Mouse (Mus musculus) megakaryocyte, embryonic 14.5 days (primary cell): ENCODE data around the gene Hist1h3b. TPM values are rescaled to one million over a fixed set of nuclear protein-coding genes. Genes with fewer than 3 reads are reported as not detected.
"Not testable (repeated sequence)": the region's sequence is repeated elsewhere in the genome, so short reads cannot be mapped to it uniquely, and the experiment has no call there.

Experiments used
- H3K27me3 ChIP-seq: replicated peaks from 2 replicates; pipeline ENCODE3; 2012; ENCODE audit warnings: inconsistent platforms
- H3K36me3 ChIP-seq: replicated peaks from 2 replicates; pipeline ENCODE3; 2012; ENCODE audit warnings: low read length, inconsistent platforms, mixed read lengths
- H3K4me1 ChIP-seq: 2 replicates; pipeline ENCODE4 v1.6.1; 2012; ENCODE audit warnings: inconsistent platforms
- H3K4me3 ChIP-seq: replicated peaks from 2 replicates; pipeline ENCODE3; 2012; ENCODE audit warnings: moderate library complexity, mild to moderate bottlenecking, inconsistent platforms
- H3K9me3 ChIP-seq: 2 replicates; pipeline ENCODE4 v1.6.1; 2012; ENCODE audit warnings: inconsistent platforms
- FLI1 ChIP-seq: IDR thresholded peaks from 2 replicates; pipeline ENCODE4 v1.6.1; 2012; ENCODE audit warnings: low read length, inconsistent platforms, mixed read lengths
- GATA1 ChIP-seq: IDR thresholded peaks from 3 replicates; pipeline ENCODE4 v1.6.1; 2012; ENCODE audit warnings: mixed read lengths, low read length, inconsistent platforms, borderline replicate concordance
- polyA plus RNA-seq: library from polyadenylated mRNA; stranded (reverse); fragments of >175 nt; gene quantifications from 2 replicates; pipeline ENCODE4 v1.2.3, GENCODE M21; 2012; ENCODE audit warnings: low replicate concordance; ENCODE audit not compliant: insufficient read depth

Hist1h3b gene
- polyA plus RNA-seq: 9.9 and 14.5 TPM in 2 replicates

DNA sequence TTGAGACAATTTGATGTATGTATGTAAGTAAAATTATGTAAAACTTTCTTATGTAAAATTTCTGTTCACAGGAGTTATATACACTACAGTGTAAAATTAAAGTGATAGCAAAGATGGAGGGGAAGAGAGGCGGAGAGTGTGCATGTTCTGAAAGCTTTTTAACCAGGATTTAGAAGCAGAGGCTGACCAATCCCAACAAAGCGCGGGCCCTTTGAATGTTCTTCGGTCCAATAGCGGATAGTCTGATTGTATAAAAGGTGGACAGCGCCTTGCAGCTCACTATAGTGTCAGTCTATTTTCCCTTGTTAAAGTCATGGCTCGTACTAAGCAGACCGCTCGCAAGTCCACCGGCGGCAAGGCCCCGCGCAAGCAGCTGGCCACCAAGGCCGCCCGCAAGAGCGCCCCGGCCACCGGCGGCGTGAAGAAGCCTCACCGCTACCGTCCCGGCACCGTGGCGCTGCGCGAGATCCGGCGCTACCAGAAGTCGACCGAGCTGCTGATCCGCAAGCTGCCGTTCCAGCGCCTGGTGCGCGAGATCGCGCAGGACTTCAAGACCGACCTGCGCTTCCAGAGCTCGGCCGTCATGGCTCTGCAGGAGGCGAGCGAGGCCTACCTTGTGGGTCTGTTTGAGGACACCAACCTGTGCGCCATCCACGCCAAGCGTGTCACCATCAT is at the start of gene Hist1h3b:
Hist1h3b (plus strand) TSS at position 201 of the 675 bp plus-strand sequence.
- not testable (repeated sequence) for H3K27me3 ChIP-seq, H3K36me3 ChIP-seq, H3K9me3 ChIP-seq
- H3K4me3 ChIP-seq: peak within 1 kb of the TSS; percentile 87
- H3K4me1 ChIP-seq: peaks cover 53% of the 10 kb centered on the region

DNA sequence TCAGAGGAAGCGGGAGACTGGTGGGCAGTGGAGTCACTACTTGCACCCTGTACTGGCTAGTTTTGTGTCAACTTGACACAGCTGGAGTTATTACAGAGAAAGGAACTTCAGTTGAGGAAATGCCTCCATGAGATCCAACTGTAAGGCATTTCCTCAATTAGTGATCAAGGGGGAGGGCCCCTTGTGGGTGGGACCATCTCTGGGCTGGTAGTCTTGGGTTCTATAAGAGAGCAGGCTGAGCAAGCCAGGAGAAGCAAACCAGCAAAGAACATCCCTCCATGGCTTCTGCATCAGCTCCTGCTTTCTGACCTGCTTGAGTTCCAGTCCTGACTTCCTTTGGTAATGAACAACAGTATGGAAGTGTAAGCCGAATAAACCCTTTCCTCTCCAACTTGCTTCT is 49.3 kb upstream of the Hist1h3b start:
- H3K4me3 ChIP-seq, H3K9me3 ChIP-seq, H3K36me3 ChIP-seq, H3K27me3 ChIP-seq: not testable (repeated sequence)
- H3K4me1 ChIP-seq: peaks cover 32% of the 10 kb centered on the region

DNA sequence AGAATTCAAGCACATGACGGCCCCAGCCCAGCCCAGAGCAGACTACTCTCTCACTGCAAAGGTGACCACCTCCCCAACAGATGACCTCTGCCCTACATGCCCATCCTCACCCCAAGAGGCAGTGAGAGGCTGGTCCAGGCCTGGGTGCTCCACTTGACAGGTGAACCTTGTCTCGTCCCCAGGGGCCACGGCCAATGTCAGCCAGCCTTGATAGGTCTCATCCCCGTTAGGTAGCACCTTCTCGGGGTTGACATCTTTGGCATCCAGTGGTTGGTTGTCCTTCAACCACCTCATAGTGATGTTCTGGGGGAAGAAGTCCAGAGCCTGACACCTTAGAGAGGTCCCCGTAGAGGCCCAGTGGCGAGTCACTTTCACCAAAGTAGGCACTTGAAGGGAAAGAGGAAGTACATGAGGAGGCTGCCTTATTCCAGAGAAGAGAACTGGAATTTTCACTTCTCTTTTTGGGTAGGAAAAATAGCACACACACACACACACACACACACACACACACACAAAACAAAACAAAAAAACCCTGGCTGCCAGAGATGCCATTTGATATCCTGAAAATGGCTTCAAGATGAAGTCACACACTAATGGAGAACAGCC is 46.2 kb upstream of the Hist1h3b start:
- Histone ChIP-seq H3K27me3 (peaks cover 29% of the 10 kb centered on the region), H3K9me3 (no peaks in the 10 kb centered on the region), H3K4me1 (peaks cover 38% of the 10 kb centered on the region), H3K4me3 (no peak overlapping the region), H3K36me3 (no peaks in the 10 kb centered on the region)
- TF ChIP-seq FLI1 (no peak), GATA1 (no peak)

DNA sequence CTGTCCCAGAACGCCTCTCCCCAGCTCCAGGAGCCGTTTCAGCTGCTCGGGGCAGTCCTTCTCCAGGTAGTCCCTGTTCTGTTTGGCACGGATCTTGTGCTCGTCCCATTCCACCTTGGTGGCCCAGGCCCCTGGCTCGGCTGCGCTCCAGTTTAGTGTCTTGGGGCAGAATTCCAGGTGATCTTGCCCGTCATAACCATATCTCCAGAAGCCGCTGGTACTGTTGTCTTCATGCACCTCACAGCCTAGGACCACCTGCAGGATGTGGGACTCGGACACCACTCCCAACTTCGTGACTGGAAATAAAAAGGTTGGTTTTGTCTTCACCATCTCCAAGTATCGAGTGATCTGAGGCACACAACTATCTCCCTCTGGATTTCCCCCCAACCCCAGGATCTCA is 45.3 kb upstream of the Hist1h3b start:
- H3K9me3 ChIP-seq: no peaks in the 10 kb centered on the region
- TF ChIP-seq FLI1: no peak
- TF ChIP-seq GATA1: no peak
- H3K27me3 ChIP-seq: peaks cover 37% of the 10 kb centered on the region
- no peaks in the 10 kb centered on the region for H3K36me3 ChIP-seq
- peaks cover 38% of the 10 kb centered on the region for H3K4me1 ChIP-seq
- H3K4me3 ChIP-seq: no peak overlapping the region

DNA sequence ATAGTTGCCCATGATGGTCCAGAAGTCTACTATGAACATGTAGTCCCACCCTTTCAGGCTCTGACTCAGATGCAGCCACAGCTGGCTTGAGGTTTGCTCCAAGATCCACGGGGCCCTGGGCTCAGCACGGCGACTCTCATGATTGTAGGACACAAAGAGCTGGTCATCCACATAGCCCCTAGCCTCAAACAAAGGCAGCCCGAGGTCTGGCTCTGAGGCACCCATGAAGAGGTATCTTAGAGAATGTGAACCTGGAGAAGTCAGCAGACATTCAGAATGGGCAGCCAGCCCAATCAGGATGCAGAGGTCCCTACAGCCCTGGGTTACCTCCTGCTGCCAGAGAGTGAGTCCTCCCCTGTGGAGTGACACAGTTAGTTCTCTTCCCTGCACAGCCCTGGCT is 44.0 kb upstream of the Hist1h3b start:
- Histone ChIP-seq H3K4me3 (no peak overlapping the region), H3K9me3 (no peaks in the 10 kb centered on the region), H3K4me1 (peaks cover 38% of the 10 kb centered on the region), H3K36me3 (no peaks in the 10 kb centered on the region), H3K27me3 (peaks cover 40% of the 10 kb centered on the region)
- TF ChIP-seq FLI1: no peak
- no peak for TF ChIP-seq GATA1

DNA sequence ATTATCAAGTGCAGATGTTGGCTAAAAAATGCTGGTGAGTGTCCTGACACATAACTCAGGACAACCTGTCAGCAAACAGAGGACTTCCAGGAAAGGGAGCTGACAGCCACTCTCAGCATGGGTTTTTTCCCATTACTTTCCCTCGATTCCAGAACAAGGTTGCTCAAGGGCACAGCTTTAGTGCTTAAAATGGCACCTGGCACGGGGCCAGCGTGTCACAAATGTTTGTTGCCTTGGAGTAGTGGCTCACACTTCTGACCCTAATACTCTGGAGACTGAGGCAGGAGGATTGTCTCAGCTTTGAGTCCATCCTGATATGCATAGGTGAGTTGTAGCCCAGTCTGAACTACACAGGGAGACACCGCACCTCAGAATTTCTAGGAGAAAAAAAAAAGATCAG is 43.4 kb upstream of the Hist1h3b start:
- no peaks in the 10 kb centered on the region for H3K36me3 ChIP-seq
- TF ChIP-seq FLI1 (no peak), GATA1 (no peak)
- peaks cover 38% of the 10 kb centered on the region for H3K4me1 ChIP-seq
- H3K9me3 ChIP-seq: no peaks in the 10 kb centered on the region
- peaks cover 43% of the 10 kb centered on the region for H3K27me3 ChIP-seq
- no peak overlapping the region for H3K4me3 ChIP-seq

DNA sequence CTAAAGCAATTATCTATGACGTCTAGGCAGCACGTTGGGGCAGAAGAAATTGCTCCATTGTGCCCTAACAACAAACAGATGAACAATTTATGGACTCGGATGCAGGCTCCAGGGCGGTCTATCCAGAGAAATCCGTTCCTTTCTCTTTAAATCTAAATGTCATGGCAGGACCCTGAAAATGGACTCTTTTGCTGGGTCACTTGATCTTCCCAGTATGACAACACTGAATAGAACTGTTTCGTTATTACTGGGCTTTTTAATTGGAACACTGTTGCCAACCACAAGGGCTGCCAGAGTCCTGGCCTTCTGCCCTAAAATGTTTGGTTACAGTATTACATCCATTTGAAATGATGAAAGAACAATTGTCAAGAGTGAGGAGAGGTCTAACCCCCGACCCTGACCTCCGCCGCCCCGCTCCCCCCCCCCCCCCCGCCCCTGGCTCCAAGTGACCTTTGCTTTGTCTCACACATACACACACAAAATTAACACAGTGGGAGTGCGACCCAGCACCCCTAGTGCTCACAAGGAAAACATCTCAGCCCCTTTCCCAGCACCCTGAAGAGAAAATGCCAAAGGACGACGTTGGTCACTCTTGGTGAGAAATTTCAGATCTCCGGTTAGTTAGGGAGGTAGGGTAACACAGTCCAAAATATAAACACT is 42.2 kb upstream of the Hist1h3b start:
- no peak for TF ChIP-seq GATA1
- TF ChIP-seq FLI1: no peak
- peaks cover 38% of the 10 kb centered on the region for H3K4me1 ChIP-seq
- no peaks in the 10 kb centered on the region for H3K36me3 ChIP-seq
- peaks cover 48% of the 10 kb centered on the region for H3K27me3 ChIP-seq
- H3K9me3 ChIP-seq: no peaks in the 10 kb centered on the region
- H3K4me3 ChIP-seq: peak overlapping the region; percentile 93

DNA sequence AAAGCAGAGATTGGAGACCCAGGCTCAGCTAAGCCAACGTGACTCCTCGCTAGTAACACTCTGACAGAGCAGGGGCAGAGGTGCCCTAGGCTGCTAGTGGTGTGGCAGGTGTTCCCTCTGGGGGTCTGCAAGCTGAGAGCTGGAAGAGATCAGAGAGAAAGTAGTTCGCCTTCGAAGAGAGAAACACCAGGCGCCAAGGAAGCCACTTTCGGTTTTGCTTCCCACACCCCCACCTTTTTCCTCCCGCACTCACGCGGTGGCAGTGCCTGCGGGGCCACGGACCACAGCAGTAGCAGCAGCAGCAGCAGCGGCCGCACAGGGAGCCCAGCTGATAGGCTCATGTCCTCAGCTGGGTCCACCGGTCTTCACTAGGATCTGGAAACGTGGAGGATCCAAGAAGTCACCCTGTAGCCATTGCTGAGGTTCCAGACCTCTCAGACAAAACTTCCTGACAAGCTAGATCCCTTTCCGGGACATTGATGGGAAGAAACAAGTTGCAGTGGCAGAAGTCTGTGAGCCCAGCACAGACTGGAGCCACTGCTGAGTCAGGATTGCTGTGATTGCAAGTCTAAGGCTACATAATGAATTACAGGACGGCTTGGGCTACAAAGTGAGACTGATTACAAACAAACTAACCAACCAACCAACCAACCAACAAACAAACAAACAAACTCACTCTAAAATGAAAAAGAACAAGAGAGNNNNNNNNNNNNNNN is 41.5 kb upstream of the Hist1h3b start, which contains the start of gene Hfe:
Hfe (minus strand) TSS at position 481 of the 716 bp plus-strand sequence.
- Histone ChIP-seq H3K4me1 (peaks cover 37% of the 10 kb centered on the region), H3K27me3 (peaks cover 48% of the 10 kb centered on the region), H3K36me3 (no peaks in the 10 kb centered on the region), H3K9me3 (no peaks in the 10 kb centered on the region), H3K4me3 (peak within 1 kb of the TSS; percentile 93)
- TF ChIP-seq GATA1 (no peak), FLI1 (no peak)

DNA sequence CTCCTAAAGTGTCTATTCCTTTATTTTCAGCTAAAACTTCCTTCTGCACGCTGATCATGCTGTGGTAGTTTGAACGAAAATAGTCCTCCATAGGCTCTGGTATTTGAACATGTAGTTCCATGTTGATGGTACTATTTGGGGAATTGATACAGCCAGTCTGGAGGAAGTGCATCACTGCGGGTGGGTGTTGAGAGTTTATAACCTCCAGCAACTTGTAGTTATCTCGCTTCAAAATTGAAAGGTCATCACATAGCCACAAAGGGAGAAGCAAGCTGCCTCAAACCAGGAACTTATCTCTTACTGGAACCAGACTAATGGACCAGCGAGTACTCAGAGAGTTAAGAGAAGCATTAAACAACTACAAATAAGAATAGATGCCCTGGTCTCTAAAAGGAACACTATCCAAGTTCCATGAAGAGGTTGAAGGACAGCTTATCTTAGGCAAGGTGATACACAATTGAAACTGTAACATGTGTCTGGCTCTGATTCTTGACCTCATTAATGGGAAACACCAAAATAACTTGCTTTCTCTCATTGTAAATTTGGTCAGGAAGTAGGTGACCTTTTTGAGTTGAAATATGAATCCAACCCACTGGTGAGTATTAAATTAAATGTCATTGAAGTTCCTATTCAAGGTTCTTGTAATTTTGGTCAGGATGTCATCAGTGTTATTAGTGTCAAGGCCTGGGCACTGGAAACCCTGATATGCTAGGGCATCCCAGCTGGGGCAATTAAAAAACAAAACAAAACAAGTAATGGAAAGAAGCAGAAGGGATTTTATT is 35.6 kb upstream of the Hist1h3b start:
- Histone ChIP-seq H3K27me3 (peaks cover 14% of the 10 kb centered on the region), H3K4me1 (peaks cover 26% of the 10 kb centered on the region), H3K9me3 (no peaks in the 10 kb centered on the region), H3K4me3 (no peak overlapping the region), H3K36me3 (no peaks in the 10 kb centered on the region)
- TF ChIP-seq GATA1: no peak
- TF ChIP-seq FLI1: no peak
